Mouse (Mus musculus) right cerebral cortex, adult 2 months (tissue): ENCODE results near the gene Stac3.

Experiments used
- DNase-seq, 2 experiments: peaks; one replicate each; pipeline ENCODE4 v3.0.0; 2021 to 2022; ENCODE audit warnings: low spot score in 2 of 2

Stac3 gene

DNA sequence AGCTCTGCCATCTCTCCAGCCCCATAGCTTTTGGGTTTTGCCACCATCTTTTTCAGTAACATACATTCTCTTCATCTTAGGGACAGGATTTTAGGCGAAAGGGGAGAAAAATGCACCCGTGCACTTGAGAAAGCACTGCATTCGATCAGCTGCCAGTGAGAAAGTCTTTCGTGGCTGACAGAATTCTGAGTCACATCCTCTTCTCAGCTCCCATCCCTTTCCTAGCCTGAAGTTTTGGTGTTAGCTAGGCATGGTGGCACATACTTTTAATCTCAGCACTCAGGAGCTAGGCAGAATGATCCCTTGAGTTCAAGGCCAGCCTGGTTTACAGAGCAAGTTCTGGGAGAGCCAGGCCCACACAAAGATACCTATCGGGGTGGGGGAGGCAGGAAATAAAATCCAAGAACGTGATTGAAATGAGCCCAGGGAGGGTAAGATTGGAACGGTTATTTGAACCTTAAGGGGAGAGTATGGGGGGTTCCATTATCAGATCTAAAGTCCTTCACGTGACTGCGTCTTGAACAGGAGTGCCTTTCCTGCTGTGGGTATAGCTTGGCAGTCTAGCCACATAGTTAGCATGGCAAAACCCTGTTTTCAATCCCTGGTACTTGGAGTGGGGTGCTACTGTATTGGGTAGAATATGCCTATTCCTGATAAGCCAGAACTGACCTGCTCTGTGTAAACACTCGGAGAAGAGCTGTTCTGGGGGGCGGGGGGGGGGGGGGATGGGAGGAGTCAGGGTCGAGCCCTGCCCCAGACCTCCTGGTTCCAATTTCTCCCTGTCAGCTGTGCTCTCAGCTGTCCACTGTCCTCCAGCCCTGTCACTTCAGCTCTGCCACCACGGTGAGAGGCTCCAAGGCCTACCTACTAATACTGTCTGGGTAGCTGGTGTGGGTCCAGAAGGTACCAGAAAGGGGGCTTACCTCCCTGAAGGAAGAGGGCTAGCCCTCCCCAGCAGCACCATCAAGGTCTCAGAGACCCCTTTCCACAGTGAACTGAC, at the start of gene Stac3:
TSS of gene Stac3 (plus strand) at position 793 of the 1,000 bp plus-strand sequence.
- no peak for DNase-seq

DNA sequence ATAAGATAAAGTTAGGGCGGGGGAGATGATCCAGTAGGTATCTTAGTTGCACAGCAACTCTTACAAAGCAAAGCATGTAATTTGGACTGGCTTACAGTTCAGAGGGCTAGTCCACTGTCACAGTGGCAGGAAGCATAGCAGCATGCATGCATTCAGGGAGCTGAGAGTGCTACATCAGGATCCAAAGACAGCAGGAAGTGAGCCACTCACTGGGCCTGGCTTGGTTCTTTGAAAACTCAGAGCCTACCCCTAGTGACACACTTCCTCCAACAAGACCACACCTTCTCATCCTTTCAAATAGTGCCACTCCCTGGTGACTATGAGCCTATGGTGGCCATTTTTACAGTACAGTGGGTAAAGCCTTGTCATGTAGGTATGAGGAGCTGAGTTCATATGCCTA, 47.8 kb upstream of the Stac3 start:
- DNase-seq = no peak

DNA sequence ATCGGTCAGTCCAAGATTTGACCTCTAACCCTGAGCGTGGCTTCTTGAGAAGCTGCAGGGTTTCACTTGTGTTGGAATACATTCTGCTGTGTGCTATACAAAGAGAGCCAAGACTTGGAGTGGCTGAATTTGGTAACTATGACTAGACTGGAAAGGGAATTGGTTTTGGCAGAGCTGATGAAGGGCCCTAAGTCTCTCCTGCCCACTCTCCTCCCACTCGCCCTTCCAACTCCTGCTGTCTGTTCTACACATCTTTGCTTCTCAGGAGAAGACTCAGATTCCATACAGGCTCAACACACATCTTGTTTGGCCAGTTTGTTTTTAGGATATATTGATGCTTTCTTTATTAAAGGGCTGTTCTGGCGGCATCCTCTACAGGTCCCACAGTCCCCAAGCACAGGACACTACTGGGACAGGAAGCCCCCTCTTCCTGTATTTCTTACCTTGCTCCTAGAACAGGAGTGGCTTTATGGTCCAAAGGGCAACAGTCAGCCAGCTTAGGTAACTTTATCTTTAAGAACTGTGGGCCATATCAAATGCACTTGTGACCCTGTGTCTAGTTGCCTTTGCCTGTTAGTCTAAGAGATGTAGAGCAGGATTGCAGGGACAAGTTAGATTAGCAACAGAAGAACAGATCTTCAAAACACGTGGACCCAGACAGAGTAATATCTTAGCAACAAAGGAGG, 38.9 kb upstream of the Stac3 start:
- peak; percentile 64 to 74 for DNase-seq

DNA sequence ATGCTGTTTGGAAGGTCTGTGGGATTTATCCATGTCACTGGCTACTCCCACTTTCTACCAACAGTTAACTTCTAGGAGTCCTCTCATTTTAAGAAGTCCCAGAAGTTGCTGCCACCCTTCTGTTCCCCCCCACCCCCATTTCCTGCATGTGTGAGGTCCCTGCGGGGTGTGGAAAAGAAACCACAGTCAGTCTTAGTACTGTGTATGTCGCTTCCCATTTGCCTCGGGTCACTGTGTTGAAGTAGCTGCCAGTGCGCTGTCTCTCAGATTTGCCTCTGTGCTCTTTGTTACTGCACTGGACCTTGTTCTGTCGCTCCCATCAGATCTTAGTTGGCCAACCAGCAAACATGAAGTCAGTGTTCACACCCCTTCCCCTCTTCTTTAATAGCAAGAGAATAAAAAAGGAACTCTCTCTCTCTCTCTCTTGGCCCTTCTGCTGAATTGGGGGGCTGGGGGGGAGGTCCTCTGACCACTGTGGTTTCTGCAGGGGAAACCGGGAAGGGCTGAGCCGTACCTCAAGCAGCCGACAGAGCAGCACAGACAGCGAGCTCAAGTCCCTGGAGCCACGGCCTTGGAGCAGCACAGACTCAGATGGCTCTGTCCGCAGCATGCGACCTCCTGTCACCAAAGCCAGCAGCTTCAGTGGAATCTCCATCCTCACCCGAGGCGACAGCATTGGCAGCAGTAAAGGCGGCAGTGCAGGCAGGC, 30.1 kb upstream of the Stac3 start:
- DNase-seq = no peak

GRCm38 (mm10) chr10:127472722-127473121, 28.8 kb upstream of the Stac3 start:
- no peak for DNase-seq

- no peak for DNase-seq
These were observed 26.3 kb upstream of the Stac3 start for GRCm38 (mm10) chr10:127475175-127475574.

DNA sequence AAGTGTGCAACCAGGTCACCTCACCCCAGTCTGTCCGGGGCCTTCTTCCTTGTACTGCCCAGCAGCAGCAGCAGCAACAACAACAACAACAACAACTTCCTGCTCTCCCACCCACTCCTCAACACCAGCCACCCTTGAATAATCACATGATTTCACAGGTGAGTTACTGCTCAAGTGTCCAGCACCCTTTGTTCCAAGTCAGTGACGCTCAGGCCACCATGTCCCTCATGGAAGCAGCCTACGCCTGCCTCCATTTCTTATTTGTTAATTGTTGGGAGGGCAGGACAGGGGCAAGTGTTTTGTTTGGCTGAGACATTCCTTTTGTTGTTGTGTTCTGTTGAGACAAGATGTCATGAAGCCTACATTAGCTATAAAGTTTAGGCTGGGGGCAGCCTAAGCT, 24.9 kb upstream of the Stac3 start:
- DNase-seq = no peak

- no peak for DNase-seq
These were observed 24.2 kb upstream of the Stac3 start for GRCm38 (mm10) chr10:127477301-127477700.

- DNase-seq = peak in 1 of 2 experiments; percentile 46
These were observed 22.4 kb upstream of the Stac3 start for GRCm38 (mm10) chr10:127479131-127479530.

DNA sequence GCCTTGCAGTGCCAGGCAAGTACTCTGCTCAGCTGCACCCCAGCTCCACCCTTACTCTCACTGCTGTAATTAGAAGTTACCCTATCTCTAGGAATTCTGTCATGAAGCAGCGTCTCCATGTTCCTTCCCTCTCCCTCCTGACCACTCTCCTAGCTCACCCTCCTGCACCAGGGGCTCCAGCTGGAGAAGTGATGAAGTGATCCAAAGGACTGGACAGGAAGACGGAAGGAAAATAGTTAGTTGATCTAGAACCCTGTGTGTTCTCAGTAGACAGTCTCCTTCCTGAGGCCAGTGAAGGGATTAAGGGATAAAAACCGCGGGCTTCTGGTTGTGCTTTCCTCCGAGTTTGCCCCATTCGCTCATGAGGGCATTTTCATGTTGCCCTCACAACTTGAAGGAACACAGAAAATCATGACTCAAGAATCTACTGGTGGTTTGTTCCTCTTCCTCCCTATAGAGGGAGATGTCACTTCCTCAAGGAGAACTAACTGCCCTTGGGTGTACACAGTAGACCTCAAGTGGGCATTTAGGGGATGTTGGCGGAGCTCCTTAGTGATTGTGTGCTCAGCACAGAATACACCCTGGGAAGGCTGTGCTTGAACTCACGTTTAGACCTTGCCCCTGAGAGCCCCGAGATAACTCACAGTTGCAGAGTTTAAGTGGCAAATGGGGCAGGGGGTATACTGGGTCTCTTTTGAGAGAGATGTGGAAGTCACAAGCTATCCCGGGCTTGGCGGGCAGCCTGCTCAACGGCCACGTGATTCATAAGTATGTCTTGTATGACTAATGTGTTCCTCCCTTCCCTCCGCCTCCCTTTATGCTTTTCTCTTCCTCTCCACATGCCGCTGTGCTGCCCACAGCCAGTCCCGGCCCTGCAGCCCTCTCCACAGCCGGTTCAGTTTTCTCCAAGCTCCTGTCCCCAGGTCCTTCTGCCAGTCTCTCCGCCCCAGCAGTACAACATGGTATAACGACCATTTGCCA, 20.4 kb upstream of the Stac3 start:
- DNase-seq = peak; percentile 70 to 77

DNA sequence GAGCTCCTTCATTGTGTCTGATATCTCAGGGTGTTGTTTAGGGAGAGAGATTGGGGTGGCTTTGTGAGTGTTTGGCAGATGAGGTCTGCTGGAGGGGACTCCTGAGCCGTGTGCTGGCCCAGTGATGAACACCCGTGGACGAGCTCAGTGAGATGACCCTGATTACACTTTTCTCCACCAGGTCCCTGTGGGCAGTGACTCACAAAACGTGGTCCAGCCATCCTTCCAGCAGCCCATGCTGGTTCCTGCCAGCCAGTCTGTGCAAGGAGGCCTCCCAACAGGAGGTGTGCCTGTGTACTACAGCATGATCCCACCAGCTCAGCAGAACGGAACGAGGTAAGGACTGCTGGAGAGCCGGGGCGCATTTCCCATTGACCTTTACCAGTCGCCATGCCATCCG, 16.3 kb upstream of the Stac3 start:
- DNase-seq = no peak

DNA sequence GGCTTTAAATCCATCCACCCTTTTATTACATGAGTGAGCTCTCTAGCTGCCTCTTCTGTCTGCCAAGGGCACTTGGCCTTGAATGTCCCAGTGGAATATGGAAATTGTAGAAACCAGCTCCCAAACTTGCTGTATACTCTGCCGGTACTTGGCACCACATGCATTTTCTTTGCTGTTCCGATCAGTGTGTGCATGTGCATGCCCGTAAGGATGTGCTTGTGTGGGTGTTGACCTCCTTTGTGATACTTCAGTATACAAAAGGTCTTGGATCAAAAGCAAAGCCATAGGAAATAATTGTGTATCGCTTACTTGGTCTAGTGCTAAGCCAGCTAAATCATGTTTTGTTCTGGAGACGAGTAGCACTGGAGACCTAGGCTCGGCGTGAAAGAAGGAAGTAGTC, 12.6 kb upstream of the Stac3 start:
- DNase-seq = no peak

GRCm38 (mm10) chr10:127490160-127491127, 11.0 kb upstream of the Stac3 start:
- no peak for DNase-seq

DNA sequence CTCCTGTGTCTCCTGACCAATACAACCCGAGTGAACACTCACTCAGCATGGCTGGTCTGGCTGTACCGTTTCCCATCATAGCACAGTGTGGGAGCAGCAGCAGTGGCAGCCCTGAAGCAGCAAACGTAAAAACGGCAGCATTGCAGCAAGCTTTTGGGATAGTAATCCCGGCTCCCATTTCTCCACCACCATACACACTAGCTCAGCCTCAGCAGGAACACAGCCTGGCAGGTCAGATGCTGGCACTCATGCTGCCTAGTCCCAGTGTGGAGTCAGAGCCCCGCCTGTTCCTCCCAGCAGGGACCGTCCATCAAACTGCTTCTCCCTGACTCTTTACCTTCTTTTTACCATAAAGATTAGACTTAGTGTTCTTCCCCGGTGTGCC, 10.4 kb upstream of the Stac3 start:
- no peak for DNase-seq

DNA sequence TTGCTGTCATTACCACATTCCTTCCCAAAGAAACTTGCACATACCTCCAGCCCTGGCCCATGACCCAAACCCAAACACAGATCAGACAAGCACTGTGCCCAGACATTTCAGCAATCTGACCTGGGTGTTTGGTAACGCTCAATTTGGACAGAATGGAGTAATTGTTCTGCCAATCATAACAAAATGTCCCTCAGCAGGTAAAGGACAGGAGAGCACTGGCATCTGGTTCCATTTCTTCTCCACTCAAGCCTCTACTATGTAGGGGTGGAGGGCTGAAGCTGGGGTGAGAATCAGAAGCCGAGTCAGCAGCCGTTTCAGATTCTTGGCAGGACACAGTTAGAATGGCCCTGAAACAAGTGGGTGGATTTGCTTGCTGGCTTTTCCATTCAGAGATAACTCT, 9.4 kb upstream of the Stac3 start:
- no peak for DNase-seq

GRCm38 (mm10) chr10:127496156-127496555, 5.3 kb upstream of the Stac3 start:
- DNase-seq = no peak

DNA sequence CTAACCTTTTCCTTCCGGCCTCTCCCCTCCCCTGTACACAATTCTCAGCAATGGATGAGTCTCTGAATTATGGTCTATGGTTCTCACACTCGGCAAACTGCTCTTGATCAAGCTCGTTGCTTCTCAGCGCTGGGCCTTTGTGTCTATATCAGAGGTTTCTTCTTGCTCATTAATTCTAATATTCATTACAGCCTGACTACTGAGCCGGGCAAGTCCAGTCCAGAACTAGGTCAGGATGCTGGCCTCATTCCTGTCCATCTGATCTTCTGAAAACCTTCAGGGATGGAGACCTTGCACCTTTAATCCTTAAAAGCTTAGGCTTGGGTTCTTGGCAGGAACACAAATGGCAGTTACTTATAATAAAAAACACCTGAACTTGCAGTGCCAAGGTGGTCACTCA, 2.0 kb upstream of the Stac3 start:
- no peak for DNase-seq

DNA sequence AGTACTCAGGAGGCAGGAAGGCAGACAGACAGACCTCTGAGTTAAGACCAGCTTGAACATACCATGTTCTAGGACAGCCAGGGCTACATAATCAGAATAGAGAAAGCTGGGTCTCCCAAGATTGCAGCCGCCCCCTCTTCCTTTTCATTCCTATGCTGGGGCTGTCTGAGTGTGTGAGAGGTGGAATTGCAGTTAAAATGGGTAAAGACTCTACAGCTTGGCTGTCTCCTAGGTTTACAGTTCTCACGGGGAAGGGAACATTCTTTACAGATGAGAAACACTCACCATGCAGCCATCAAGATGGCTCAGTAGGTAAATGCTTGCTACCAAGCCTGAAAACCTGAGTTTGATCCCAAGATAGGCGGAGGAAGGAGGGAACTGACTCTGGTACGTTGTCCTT, 1.4 kb upstream of the Stac3 start:
- no peak for DNase-seq

DNA sequence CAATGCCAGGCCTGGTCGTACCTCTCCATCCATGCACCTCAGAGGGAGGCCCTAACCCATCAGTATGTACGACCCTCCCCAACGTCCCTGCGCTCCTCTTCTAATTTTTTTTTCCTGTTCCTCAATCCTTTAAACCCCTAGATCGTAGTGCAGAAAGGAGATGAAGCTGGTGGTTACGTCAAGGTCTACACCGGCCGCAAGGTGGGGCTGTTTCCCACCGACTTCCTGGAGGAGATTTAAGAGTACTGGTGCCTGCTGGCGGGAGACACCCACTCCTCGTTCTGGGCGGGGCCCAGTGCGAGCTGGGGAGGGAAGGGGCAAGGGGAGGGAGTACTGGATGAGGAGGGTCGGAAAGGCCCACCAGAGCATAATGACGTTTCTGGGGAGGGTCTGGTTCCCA, 6.8 kb downstream of the Stac3 start:
- peak; percentile 68 to 82 for DNase-seq
